Mouse (Mus musculus) ES-E14 (cell line): ENCODE results near the gene Dcaf12. TPM values are rescaled to one million over a fixed set of nuclear protein-coding genes. Genes with fewer than 3 reads are reported as not detected.
A peak's percentile ranks its signal among the peaks of the same experiment; 100 is the strongest.

Experiments used
- DNase-seq: peaks from one replicate; pipeline ENCODE4 v3.0.0-alpha.2; 2013; ENCODE audit warnings: low read depth, low spot score
- H3K27ac ChIP-seq: 2 replicates; pipeline ENCODE4 v1.5.1; 2012; ENCODE audit warnings: low read depth, mild to moderate bottlenecking, low read length, moderate library complexity, mixed read lengths; ENCODE audit not compliant: poor library complexity, insufficient read depth, severe bottlenecking
- H3K36me3 ChIP-seq: 2 replicates; pipeline ENCODE4 v1.6.1; 2012; ENCODE audit warnings: mild to moderate bottlenecking, low read length, moderate library complexity, mixed read lengths; ENCODE audit not compliant: control insufficient read depth, poor library complexity, insufficient read depth, severe bottlenecking
- H3K4me1 ChIP-seq, 2 experiments: fragments of 150-350 bp in 1 of 2; sonication (generic) in 1 of 2; 2 replicates each; pipeline ENCODE4 v1.6.1; 2012; ENCODE audit warnings: low read length in 2 of 2, mild to moderate bottlenecking in 1 of 2, mixed read lengths in 1 of 2; ENCODE audit not compliant: control insufficient read depth in 2 of 2, insufficient read depth in 2 of 2, poor library complexity in 1 of 2
- H3K4me3 ChIP-seq, 2 experiments: fragments of 150-350 bp in 1 of 2; sonication (generic) in 1 of 2; 2 replicates each; pipeline ENCODE4 v1.5.1; 2012; ENCODE audit warnings: low read length in 2 of 2, low read depth in 1 of 2, mild to moderate bottlenecking in 1 of 2, mixed read lengths in 1 of 2; ENCODE audit not compliant: insufficient read depth in 1 of 2, poor library complexity in 1 of 2, severe bottlenecking in 1 of 2
- H3K9ac ChIP-seq: 2 replicates; pipeline ENCODE4 v1.6.1; 2012; ENCODE audit warnings: low read depth, mild to moderate bottlenecking, low read length, mixed read lengths; ENCODE audit not compliant: poor library complexity, insufficient read depth, severe bottlenecking
- H3K9me3 ChIP-seq: fragments of 150-350 bp; sonication (generic); 2 replicates; pipeline ENCODE4 v1.6.1; 2012; ENCODE audit warnings: low read depth, mild to moderate bottlenecking, low read length; ENCODE audit not compliant: control insufficient read depth, insufficient read depth
- CHD2 ChIP-seq: IDR thresholded peaks from 2 replicates; pipeline ENCODE4 v1.6.1; 2014; ENCODE audit warnings: mild to moderate bottlenecking, low read depth, low read length, inconsistent platforms
- HCFC1 ChIP-seq: IDR thresholded peaks from 2 replicates; pipeline ENCODE4 v1.6.1; 2012; ENCODE audit warnings: low read length, inconsistent platforms, borderline replicate concordance; ENCODE audit not compliant: insufficient read depth
- MAFK ChIP-seq: IDR thresholded peaks from 2 replicates; pipeline ENCODE4 v1.6.1; 2014; ENCODE audit warnings: mild to moderate bottlenecking, low read depth, low read length, inconsistent platforms; ENCODE audit not compliant: insufficient read depth
- ZC3H11A ChIP-seq: IDR thresholded peaks from 2 replicates; pipeline ENCODE4 v1.6.1; 2012; ENCODE audit warnings: low read depth, mild to moderate bottlenecking, inconsistent platforms, low read length, borderline replicate concordance
- ZNF384 ChIP-seq: IDR thresholded peaks from 2 replicates; pipeline ENCODE4 v1.6.1; 2012; ENCODE audit warnings: low read depth, low read length, inconsistent platforms
- in situ Hi-C, 2 experiments: fragments of 600-800 bp; cut with MboI; formaldehyde crosslinking; loops; one replicate each; pipeline ENCODE4 v1.15.1; 2025; ENCODE audit warnings: low sequenced_read_pairs in 2 of 2, inconsistent platforms in 1 of 2; ENCODE audit not compliant: unreplicated experiment in 2 of 2
- total RNA-seq: library from RNA; depleted of rRNA; stranded (reverse); fragments of 300-350 nt; gene quantifications from 2 replicates; pipeline ENCODE4 v1.2.3, GENCODE M21; 2012

Dcaf12 gene
- total RNA-seq, 1 experiment = 27.7 TPM

GRCm38 (mm10) chr4:41295960-41296359 lies 18.7 kb downstream of the Dcaf12 start:
- no peaks in the 10 kb centered on the region for H3K9me3 ChIP-seq
- H3K4me3 ChIP-seq = no peak overlapping the region
- no peak overlapping the region for H3K27ac ChIP-seq
- in situ Hi-C loops = no loop called here
- DNase-seq = no peak
- no peak overlapping the region for H3K9ac ChIP-seq
- TF ChIP-seq MAFK (no peak), ZC3H11A (no peak), HCFC1 (no peak), CHD2 (no peak), ZNF384 (no peak)
- no peaks in the 10 kb centered on the region for H3K4me1 ChIP-seq
- H3K36me3 ChIP-seq = peaks cover 46% of the 10 kb centered on the region

DNA sequence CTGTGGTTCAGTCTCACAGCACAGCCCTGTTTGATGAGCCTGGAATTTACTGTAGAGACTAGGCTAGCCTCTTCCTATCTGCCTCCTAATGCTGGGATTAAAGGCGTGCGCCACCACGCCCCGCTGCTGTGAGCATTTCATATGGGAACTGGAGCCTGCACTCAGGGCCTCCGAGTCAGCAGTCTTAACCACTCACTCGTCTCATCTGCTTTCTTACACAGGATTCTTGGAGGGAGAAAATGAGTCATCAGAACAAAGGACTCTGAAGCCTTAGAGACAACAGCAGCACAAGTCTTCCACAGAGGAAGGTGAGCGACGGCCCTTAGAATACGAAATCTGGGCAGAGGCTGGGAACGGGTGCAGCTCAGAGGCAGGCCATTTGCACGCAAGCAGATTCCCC lies 19.2 kb downstream of the Dcaf12 start:
- H3K9ac ChIP-seq = no peak overlapping the region
- H3K36me3 ChIP-seq = peaks cover 44% of the 10 kb centered on the region
- H3K4me3 ChIP-seq = no peak overlapping the region
- TF ChIP-seq HCFC1 (no peak), CHD2 (no peak), ZNF384 (no peak), ZC3H11A (no peak), MAFK (no peak)
- H3K4me1 ChIP-seq = no peaks in the 10 kb centered on the region
- no peak for DNase-seq
- in situ Hi-C loops = no loop called here
- no peaks in the 10 kb centered on the region for H3K9me3 ChIP-seq
- no peak overlapping the region for H3K27ac ChIP-seq

DNA sequence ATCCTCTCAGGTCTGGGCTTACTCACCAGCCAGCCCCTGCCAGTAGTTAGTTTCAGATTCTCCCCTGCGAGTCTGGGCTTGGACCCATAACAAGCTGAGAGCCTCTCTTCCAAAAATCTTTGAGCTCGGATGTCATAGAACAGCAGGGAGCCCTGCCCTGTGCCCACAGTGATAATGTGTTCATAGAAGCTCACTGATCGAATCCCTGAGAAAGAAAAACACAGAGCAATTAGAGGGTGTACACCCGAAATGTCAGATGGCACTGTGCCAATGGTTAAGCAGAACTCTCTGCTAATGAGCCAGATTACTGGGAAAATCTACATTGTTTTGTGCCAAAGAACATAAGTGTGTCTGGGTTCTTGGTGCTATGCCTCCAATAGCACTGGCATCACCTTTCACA lies 20.8 kb downstream of the Dcaf12 start:
- H3K27ac ChIP-seq = no peak overlapping the region
- H3K4me1 ChIP-seq = no peaks in the 10 kb centered on the region
- no peaks in the 10 kb centered on the region for H3K9me3 ChIP-seq
- in situ Hi-C loops = no loop called here
- H3K9ac ChIP-seq = no peak overlapping the region
- H3K36me3 ChIP-seq = peaks cover 42% of the 10 kb centered on the region
- H3K4me3 ChIP-seq = no peak overlapping the region
- TF ChIP-seq HCFC1 (no peak), ZC3H11A (no peak), MAFK (no peak), ZNF384 (no peak), CHD2 (no peak)
- no peak for DNase-seq

- Histone ChIP-seq H3K4me3 (no peak overlapping the region), H3K4me1 (peaks cover 0 to 3% of the 10 kb centered on the region in 2 experiments; a peak in 1 of 4 replicates), H3K36me3 (peaks cover 22% of the 10 kb centered on the region), H3K27ac (no peak overlapping the region), H3K9ac (no peak overlapping the region), H3K9me3 (no peaks in the 10 kb centered on the region)
- no peak for DNase-seq
- in situ Hi-C loops = no loop called here
- TF ChIP-seq MAFK (no peak), ZC3H11A (no peak), CHD2 (no peak), HCFC1 (no peak), ZNF384 (no peak)
Measured at GRCm38 (mm10) chr4:41289802-41290201, 24.9 kb downstream of the Dcaf12 start.

DNA sequence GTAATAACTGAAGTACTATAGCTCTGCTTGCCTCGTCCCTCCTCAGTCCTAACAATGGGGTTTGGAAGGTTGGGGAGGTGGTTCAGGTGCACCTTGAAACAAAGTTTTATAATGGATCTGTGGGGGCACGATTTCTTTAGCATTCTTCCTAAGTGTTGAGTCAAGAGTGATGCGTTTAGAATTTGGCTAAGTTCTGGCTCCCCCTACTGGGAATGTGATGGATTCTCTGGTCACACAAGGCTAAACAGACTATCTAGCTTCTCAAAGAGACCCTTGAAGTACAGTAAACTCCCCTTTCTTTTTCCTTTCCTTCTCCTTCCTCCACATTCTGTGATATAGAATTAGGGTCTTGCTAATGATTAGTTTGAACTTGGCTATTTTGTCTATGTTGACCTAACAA lies 28.3 kb downstream of the Dcaf12 start:
- H3K9ac ChIP-seq = no peak overlapping the region
- peaks cover 3 to 4% of the 10 kb centered on the region in 2 experiments; a peak in 2 of 4 replicates for H3K4me1 ChIP-seq
- DNase-seq = no peak
- no peak overlapping the region for H3K27ac ChIP-seq
- H3K4me3 ChIP-seq = no peak overlapping the region
- no peaks in the 10 kb centered on the region for H3K9me3 ChIP-seq
- H3K36me3 ChIP-seq = peaks cover 5% of the 10 kb centered on the region; the same call in 1 of the 2 replicates
- TF ChIP-seq MAFK = peak; percentile 37; the same call in 1 of the 2 replicates
- TF ChIP-seq ZC3H11A = no peak
- in situ Hi-C loops = no loop called here
